In genomic region chr5:28316151-28316721, GRCm38 (mm10) we compare ENCODE assay signal across 8 mouse cellular contexts. TPM values are rescaled to one million over a fixed set of nuclear protein-coding genes. Genes with fewer than 3 reads are reported as not detected.
A peak's percentile ranks its signal among the peaks of the same experiment; 100 is the strongest.
DNase-seq lines count a peak whose midpoint lies in the region; ATAC-seq and TF ChIP-seq lines count a peak whose summit lies in the region.

No protein-coding gene starts in this region.

- peaks cover 7% of the 10 kb centered on the region for H3K4me1 ChIP-seq in brown adipose tissue, adult 24 weeks (ENCODE audit: control insufficient read depth, insufficient read depth, insufficient read length, low read length)
- peaks cover 18% of the 10 kb centered on the region for H3K4me1 ChIP-seq in hindbrain, embryonic 16.5 days (ENCODE audit: control insufficient read depth, insufficient read depth, low read depth, low read length)
- peaks cover 30% of the 10 kb centered on the region for H3K4me1 ChIP-seq in midbrain, embryonic 14.5 days (ENCODE audit: control insufficient read depth, insufficient read depth, low read length)

- peak overlapping the region; percentile 98 for H3K27ac ChIP-seq in layer of hippocampus, adult 2 months
- H3K27ac ChIP-seq in brown adipose tissue, adult 24 weeks (replicated peaks; ENCODE audit: low read depth, low read length), result peak overlapping the region; percentile 95
- H3K27ac ChIP-seq in hindbrain, embryonic 16.5 days (ENCODE audit: low read depth, low read length), result peak overlapping the region; percentile 100
- peak overlapping the region; percentile 100 for H3K27ac ChIP-seq in midbrain, embryonic 14.5 days (replicated peaks; ENCODE audit: low read depth, low read length)

- H3K27me3 ChIP-seq in hindbrain, embryonic 16.5 days (replicated peaks; ENCODE audit: control insufficient read depth, insufficient read depth, low read length), result no peaks in the 10 kb centered on the region
- no peaks in the 10 kb centered on the region for H3K27me3 ChIP-seq in midbrain, embryonic 14.5 days (ENCODE audit: control insufficient read depth, insufficient read depth, low read length)

- no peaks in the 10 kb centered on the region for H3K9me3 ChIP-seq in hindbrain, embryonic 16.5 days (ENCODE audit: control insufficient read depth, low read length)
- H3K9me3 ChIP-seq in midbrain, embryonic 14.5 days (ENCODE audit: control insufficient read depth, low read length), result no peaks in the 10 kb centered on the region

- H3K4me2 ChIP-seq in hindbrain, embryonic 16.5 days (ENCODE audit: low read length), result peak overlapping the region; percentile 76
- H3K4me2 ChIP-seq in midbrain, embryonic 14.5 days (ENCODE audit: low read length), result peak overlapping the region; percentile 81

- ATAC-seq in hindbrain, embryonic 16.5 days, result peak; percentile 68; the same call in 1 of the 2 replicates
- ATAC-seq in midbrain, embryonic 14.5 days (ENCODE audit: low FRiP score, low TSS enrichment), result no peak

- no peaks in the 10 kb centered on the region for H3K36me3 ChIP-seq in hindbrain, embryonic 16.5 days (ENCODE audit: control insufficient read depth, insufficient read depth, low read length)
- H3K36me3 ChIP-seq in midbrain, embryonic 14.5 days (ENCODE audit: control insufficient read depth, insufficient read depth, low read length), result no peaks in the 10 kb centered on the region

- peak overlapping the region; percentile 87 for H3K4me3 ChIP-seq in layer of hippocampus, adult 2 months
- H3K4me3 ChIP-seq in brown adipose tissue, adult 24 weeks (ENCODE audit: insufficient read depth, low read depth, low read length), result peak overlapping the region; percentile 76
- peak overlapping the region; percentile 94 for H3K4me3 ChIP-seq in hindbrain, embryonic 16.5 days (ENCODE audit: low read length)
- H3K4me3 ChIP-seq in midbrain, embryonic 14.5 days (replicated peaks; ENCODE audit: low read depth, low read length), result peak overlapping the region; percentile 99

- H3K9ac ChIP-seq in hindbrain, embryonic 16.5 days (ENCODE audit: low read depth, low read length), result peak overlapping the region; percentile 100
- H3K9ac ChIP-seq in midbrain, embryonic 14.5 days (replicated peaks; ENCODE audit: low read length), result peak overlapping the region; percentile 100

- no peak for TF ChIP-seq CTCF in layer of hippocampus, adult 2 months (conservative IDR thresholded peaks at IDR 0.05)

- DNase-seq in layer of hippocampus, adult 2 months (ENCODE audit: low spot score in 2 of 2), result no peak
- no peak for DNase-seq in layer of hippocampus, adult 9-11 months
- no peak for DNase-seq in midbrain, embryonic 14.5 days
- no peak for DNase-seq in adrenal gland, postnatal 25 days
- DNase-seq in right cerebral cortex, postnatal 10 days (ENCODE audit: low spot score in 2 of 2), result no peak
- no peak for DNase-seq in left cerebral cortex, postnatal 4 days

- intact Hi-C loops in left cerebral cortex, postnatal 4 days (cut with DNase I), result no loop called here

- WGBS in hindbrain, embryonic 16.5 days, result under 1% methylated on average over 14 of the region's 14 CpGs
- 1% methylated on average over 14 of the region's 14 CpGs for WGBS in midbrain, embryonic 14.5 days

RNA-seq across cellular contexts. Expression of gene Rbm33, which starts 0.7 kb away (rescaled TPM):
- total RNA-seq in layer of hippocampus, adult 2 months (2021), result 10 to 100 TPM; 70.5 to 78.4 TPM
- 12.0 and 13.9 TPM in 2 replicates for polyA plus RNA-seq in brown adipose tissue, adult 24 weeks (2012; ENCODE audit: insufficient read depth, insufficient read length, missing spikeins)
- 10.5 and 13.6 TPM in 2 replicates for polyA plus RNA-seq in hindbrain, embryonic 16.5 days (2015; fragmentation: Nextera tagmentation; extraction: Ambion mirVana)
- polyA plus RNA-seq in midbrain, embryonic 14.5 days (2014; fragmentation: Nextera tagmentation; extraction: Ambion mirVana), result 24.0 and 31.4 TPM in 2 replicates
- 43.4 and 54.4 TPM in 2 replicates for total RNA-seq in adrenal gland, postnatal 25 days (2021)
- 10 to 100 TPM; 68.5 to 78.5 TPM for total RNA-seq in left cerebral cortex, postnatal 4 days (2021)
